Mouse (Mus musculus): ENCODE data around the gene Prelid1. TPM values are rescaled to one million over a fixed set of nuclear protein-coding genes. Genes with fewer than 3 reads are reported as not detected.

Prelid1 gene
- total and polyA plus RNA-seq, 2 experiments from 2014 or later = 210 to 318 TPM

DNA sequence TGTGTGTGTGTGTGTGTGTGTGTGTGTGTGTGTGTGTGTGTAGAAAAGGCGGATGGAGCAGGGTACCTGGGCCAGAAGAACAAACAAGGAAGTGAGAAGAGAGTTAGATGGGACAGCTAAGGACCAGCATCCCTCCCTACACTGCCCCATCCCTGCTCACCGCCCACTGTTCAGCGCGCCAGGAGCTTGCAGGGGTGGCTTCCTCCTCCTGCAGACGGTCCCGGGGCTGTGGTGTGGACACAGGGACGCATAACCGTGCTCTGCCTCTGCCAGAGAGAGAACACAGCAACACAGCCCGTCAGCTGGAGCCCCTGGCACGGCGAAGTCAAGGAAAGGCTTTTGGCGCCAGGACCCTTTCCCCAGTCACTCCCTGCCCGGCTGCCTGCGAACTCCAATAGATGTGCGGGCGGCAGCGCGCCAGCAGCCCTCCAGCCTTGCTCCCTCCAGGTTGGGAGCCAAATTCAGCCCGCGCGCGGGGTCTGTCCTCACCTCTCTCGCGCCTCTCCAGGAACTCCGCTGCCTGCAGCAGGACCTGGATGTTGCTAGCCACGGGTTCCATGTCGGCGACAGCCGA is 8.9 kb downstream of the Prelid1 start:
- ATAC-seq (ENCODE audit: low FRiP score) = peak; percentile 1; the same call in 1 of the 2 replicates
- WGBS = 2% methylated on average over 25 of the region's 29 CpGs
- Histone ChIP-seq H3K27ac (ENCODE audit: low read depth, low read length) (0 out of 2 replicates have a peak overlapping the region, but pooled peaks have one; percentile 65), H3K4me3 (ENCODE audit: low read depth, low read length) (peak overlapping the region; percentile 57), H3K9me3 (ENCODE audit: low read length) (no peaks in the 10 kb centered on the region), H3K36me3 (ENCODE audit: insufficient read depth, low read length) (peaks cover 10% of the 10 kb centered on the region), H3K4me2 (ENCODE audit: low read depth, low read length, poor library complexity, severe bottlenecking) (peak overlapping the region; percentile 95), H3K9ac (replicated peaks; ENCODE audit: low read length, poor library complexity, severe bottlenecking) (peak overlapping the region; percentile 47), H3K27me3 (ENCODE audit: insufficient read depth, low read length) (no peaks in the 10 kb centered on the region), H3K4me1 (ENCODE audit: insufficient read depth, low read length) (peaks cover 3% of the 10 kb centered on the region; the same call in 1 of the 2 replicates)
- TF ChIP-seq CTCF (IDR thresholded peaks at IDR 0.05) = no peak
- peak; percentile 66 for DNase-seq (ENCODE audit: low spot score)

DNA sequence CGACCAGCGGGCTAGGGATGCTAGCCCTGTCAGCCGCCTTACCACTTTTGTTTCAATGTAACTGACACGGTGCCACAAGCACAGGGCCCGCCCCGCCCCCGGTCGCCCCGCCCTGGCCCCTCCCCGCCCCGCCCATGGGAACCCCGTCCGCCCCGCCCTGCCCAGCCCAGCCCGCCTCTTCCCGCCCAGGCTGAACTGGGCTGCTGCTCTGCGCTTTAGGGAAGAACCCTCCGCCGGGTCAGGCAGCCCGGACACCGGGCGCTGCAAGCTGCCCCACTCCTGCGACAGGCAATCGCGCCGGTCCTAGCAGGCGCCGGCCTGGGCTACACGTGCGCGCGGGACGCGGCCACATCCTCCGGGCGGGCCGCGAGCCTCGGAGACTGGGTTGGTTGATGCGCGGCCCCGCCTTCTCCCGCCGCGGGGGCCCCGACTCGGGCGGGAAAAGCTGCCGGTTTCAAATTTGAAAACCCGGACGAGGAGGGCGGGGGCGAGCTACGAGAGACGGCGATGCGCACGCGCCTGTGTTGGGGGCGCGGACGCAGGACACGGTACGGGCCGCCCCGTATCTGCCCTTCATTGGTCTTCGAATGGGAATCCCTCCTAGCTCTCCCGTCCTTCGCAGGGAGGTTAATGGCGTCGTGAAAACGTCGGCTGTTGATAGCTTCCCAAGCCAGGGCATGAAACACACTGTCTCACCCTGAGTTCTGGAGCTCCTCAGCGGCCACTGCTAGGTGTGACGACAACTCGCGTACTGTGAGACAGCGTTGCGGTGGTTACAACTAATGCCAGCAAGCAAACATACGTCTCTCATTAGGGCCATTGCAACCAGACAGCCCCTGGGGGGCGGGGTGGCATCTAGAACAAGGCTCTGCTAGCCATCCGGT is 9.6 kb downstream of the Prelid1 start, which contains the start of gene Mxd3:
TSS of gene Mxd3 (minus strand) at position 141 of the 884 bp plus-strand sequence.
- no peaks in the 10 kb centered on the region for H3K9me3 ChIP-seq (ENCODE audit: low read length)
- H3K4me3 ChIP-seq (ENCODE audit: low read depth, low read length) = peak within 1 kb of the TSS; percentile 57
- H3K27ac ChIP-seq (ENCODE audit: low read depth, low read length) = peak within 1 kb of the TSS; percentile 65
- ATAC-seq (ENCODE audit: low FRiP score) = peak; percentile 77
- DNase-seq (ENCODE audit: low spot score) = peak; percentile 89
- H3K36me3 ChIP-seq (ENCODE audit: insufficient read depth, low read length) = peaks cover 10% of the 10 kb centered on the region
- H3K4me2 ChIP-seq (ENCODE audit: low read depth, low read length, poor library complexity, severe bottlenecking) = peak within 1 kb of the TSS; percentile 95
- WGBS = under 1% methylated on average over 69 of the region's 82 CpGs
- peaks cover 3% of the 10 kb centered on the region; the same call in 1 of the 2 replicates for H3K4me1 ChIP-seq (ENCODE audit: insufficient read depth, low read length)
- H3K9ac ChIP-seq (replicated peaks; ENCODE audit: low read length, poor library complexity, severe bottlenecking) = peak within 1 kb of the TSS; percentile 47
- no peak for TF ChIP-seq CTCF (IDR thresholded peaks at IDR 0.05)
- no peaks in the 10 kb centered on the region for H3K27me3 ChIP-seq (ENCODE audit: insufficient read depth, low read length)

DNA sequence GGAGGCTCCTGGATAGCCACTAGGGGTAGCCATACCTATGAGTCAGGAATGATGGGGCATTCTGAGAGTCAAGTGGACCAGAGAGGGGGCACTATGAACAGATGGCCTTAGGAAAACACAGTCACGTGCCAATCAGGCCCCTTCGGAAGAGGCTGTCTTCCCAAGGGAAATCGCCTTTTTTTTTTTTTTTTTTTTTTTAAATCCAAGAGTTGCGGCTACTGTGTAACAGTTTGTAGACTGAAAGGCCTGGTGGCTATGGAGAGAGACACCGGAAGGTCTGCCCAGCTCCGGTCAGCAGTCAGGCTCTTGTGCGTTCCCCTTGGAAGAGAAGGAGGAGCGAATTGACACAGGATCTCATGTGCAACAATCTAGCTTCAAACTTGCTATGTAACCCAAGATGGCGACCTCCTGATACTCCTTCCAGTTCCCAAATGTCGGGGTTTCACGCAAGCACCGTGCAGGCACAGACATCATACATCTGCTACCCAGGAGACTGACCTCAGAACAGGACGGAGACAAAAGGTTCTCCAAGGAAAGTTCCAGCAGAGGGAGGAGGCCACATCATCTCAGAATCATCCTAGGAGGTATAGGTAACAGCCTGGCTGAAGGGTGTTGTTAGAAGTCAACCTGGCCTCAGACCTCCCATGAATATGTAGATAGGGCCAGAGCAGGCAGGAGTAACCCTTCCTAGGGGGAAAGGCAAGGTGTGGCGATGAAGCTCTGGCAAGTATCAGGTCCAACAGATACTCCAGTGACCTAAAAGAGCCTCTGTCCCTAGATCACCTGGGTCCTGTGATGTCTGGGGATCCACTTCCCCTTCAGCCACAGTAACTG is 10.5 kb downstream of the Prelid1 start:
- Histone ChIP-seq H3K27me3 (ENCODE audit: insufficient read depth, low read length) (no peaks in the 10 kb centered on the region), H3K9ac (replicated peaks; ENCODE audit: low read length, poor library complexity, severe bottlenecking) (no peak overlapping the region), H3K36me3 (ENCODE audit: insufficient read depth, low read length) (peaks cover 3% of the 10 kb centered on the region), H3K27ac (ENCODE audit: low read depth, low read length) (peak overlapping the region; percentile 65; the same call in 1 of the 2 replicates), H3K4me3 (ENCODE audit: low read depth, low read length) (peak overlapping the region; percentile 57), H3K4me2 (ENCODE audit: low read depth, low read length, poor library complexity, severe bottlenecking) (peak overlapping the region; percentile 95), H3K4me1 (ENCODE audit: insufficient read depth, low read length) (peaks cover 3% of the 10 kb centered on the region; the same call in 1 of the 2 replicates), H3K9me3 (ENCODE audit: low read length) (no peaks in the 10 kb centered on the region)
- ATAC-seq (ENCODE audit: low FRiP score) (no peak), DNase-seq (ENCODE audit: low spot score) (no peak)
- 51% methylated on average over 14 of the region's 14 CpGs for WGBS
- TF ChIP-seq CTCF (IDR thresholded peaks at IDR 0.05) = peak; percentile 73

DNA sequence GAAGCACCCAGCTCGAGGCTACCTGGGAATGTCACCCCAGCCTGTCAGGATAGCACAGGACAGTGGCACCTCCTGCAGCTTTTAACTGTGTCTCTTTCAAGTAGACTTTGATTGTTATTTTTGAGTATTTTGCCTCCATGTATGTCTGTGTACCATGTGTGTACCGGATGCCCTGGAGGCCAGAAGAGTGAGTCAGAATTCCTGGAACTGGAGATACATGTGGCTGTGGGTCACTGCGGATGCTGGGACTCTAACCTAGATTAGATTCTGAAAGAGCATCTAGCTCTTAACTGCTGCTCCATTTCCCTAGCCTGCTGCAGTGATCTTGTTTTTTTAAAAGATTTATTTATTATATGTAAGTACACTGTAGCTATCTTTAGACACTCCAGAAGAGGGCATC is 12.0 kb downstream of the Prelid1 start:
- Histone ChIP-seq H3K4me2 (ENCODE audit: low read depth, low read length, poor library complexity, severe bottlenecking) (no peak overlapping the region), H3K9me3 (ENCODE audit: low read length) (no peaks in the 10 kb centered on the region), H3K9ac (replicated peaks; ENCODE audit: low read length, poor library complexity, severe bottlenecking) (no peak overlapping the region), H3K4me3 (ENCODE audit: low read depth, low read length) (no peak overlapping the region), H3K27me3 (ENCODE audit: insufficient read depth, low read length) (no peaks in the 10 kb centered on the region), H3K36me3 (ENCODE audit: insufficient read depth, low read length) (no peaks in the 10 kb centered on the region), H3K4me1 (ENCODE audit: insufficient read depth, low read length) (no peaks in the 10 kb centered on the region), H3K27ac (ENCODE audit: low read depth, low read length) (no peak overlapping the region)
- DNase-seq (ENCODE audit: low spot score) (no peak), ATAC-seq (ENCODE audit: low FRiP score) (no peak)
- no peak for TF ChIP-seq CTCF (IDR thresholded peaks at IDR 0.05)
- 80% methylated on average over 3 of the region's 3 CpGs for WGBS

DNA sequence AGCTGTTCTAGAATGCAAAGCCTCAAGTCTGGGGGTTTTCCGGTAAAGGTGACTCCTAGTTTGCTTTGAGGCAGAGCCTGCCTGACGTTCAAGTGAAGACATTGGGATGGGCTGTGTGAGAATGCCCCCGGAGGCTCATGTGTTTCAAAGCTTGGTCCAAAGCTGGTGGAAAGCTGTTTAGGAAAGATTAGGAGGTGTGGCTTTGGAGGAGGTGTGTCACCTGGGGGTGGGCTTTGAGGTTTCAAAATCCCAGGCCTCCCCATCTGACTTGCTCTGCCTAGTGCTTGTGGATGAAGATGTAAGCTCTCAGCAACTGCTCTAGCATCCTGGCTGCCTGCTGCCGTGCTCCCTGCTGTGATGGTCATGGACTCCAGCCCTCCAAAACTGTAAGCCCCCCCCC is 15.4 kb downstream of the Prelid1 start:
- H3K27ac ChIP-seq (ENCODE audit: low read depth, low read length) = no peak overlapping the region
- H3K9me3 ChIP-seq (ENCODE audit: low read length) = no peaks in the 10 kb centered on the region
- H3K4me1 ChIP-seq (ENCODE audit: insufficient read depth, low read length) = no peaks in the 10 kb centered on the region
- no peak overlapping the region for H3K9ac ChIP-seq (replicated peaks; ENCODE audit: low read length, poor library complexity, severe bottlenecking)
- ATAC-seq (ENCODE audit: low FRiP score) (no peak), DNase-seq (ENCODE audit: low spot score) (no peak)
- WGBS = 88% methylated on average over 4 of the region's 4 CpGs
- no peak overlapping the region for H3K4me2 ChIP-seq (ENCODE audit: low read depth, low read length, poor library complexity, severe bottlenecking)
- TF ChIP-seq CTCF (IDR thresholded peaks at IDR 0.05) = no peak
- no peak overlapping the region for H3K4me3 ChIP-seq (ENCODE audit: low read depth, low read length)
- no peaks in the 10 kb centered on the region for H3K27me3 ChIP-seq (ENCODE audit: insufficient read depth, low read length)
- H3K36me3 ChIP-seq (ENCODE audit: insufficient read depth, low read length) = no peaks in the 10 kb centered on the region

Measured in midbrain, postnatal 0 days (tissue).